Mouse (Mus musculus) lung, adult 2 months (tissue): ENCODE results near the gene Gm10436. TPM values are rescaled to one million over a fixed set of nuclear protein-coding genes. Genes with fewer than 3 reads are reported as not detected.
"Not testable (repeated sequence)": the region's sequence is repeated elsewhere in the genome, so short reads cannot be mapped to it uniquely, and the experiment has no call there.

Source experiments
- DNase-seq: peaks from one replicate; pipeline ENCODE4 v3.0.0; 2022
- H3K4me1 ChIP-seq: fragments of 200-500 bp; 2 replicates; pipeline ENCODE4 v1.6.1; 2011; ENCODE audit warnings: low read length; ENCODE audit not compliant: control insufficient read depth, insufficient read depth
- H3K4me3 ChIP-seq: fragments of 200-500 bp; replicated peaks from 2 replicates; pipeline ENCODE3; 2011; ENCODE audit warnings: low read depth, mild to moderate bottlenecking, control low read depth, low read length; ENCODE audit errors: extremely low read depth
- CTCF ChIP-seq: fragments of 200-500 bp; IDR thresholded peaks from 2 replicates; pipeline ENCODE4 v1.5.1; 2011; ENCODE audit warnings: mild to moderate bottlenecking, low read length, control low read depth; ENCODE audit not compliant: insufficient read depth
- POLR2A ChIP-seq: fragments of 200-500 bp; IDR thresholded peaks from 2 replicates; pipeline ENCODE4 v1.6.1; 2011; ENCODE audit warnings: low read depth, mild to moderate bottlenecking, control low read depth, low read length, borderline replicate concordance; ENCODE audit errors: extremely low read depth
- WGBS: fragments of 180-500 bp; shearing (Covaris S2); methylation state at CpG from one replicate; pipeline ENCODE4 v1.1.7; 2018; 5-methylcytosine and 5-hydroxymethylcytosine counted together
- polyA plus RNA-seq: library from polyadenylated mRNA; depleted of rRNA; stranded (reverse); fragments of >200 nt; gene quantifications from 2 replicates; pipeline ENCODE4 v1.2.3, GENCODE M21; 2012; rRNA removed

The Gm10436 gene
- not detected in 2 replicates for polyA plus RNA-seq

- not testable (repeated sequence) for DNase-seq
These were observed at the start of gene Gm10436 for GRCm38 (mm10) chr12:88182008-88182407. Gene Gm10436, minus strand, starts transcription at chr12:88182108.

DNA sequence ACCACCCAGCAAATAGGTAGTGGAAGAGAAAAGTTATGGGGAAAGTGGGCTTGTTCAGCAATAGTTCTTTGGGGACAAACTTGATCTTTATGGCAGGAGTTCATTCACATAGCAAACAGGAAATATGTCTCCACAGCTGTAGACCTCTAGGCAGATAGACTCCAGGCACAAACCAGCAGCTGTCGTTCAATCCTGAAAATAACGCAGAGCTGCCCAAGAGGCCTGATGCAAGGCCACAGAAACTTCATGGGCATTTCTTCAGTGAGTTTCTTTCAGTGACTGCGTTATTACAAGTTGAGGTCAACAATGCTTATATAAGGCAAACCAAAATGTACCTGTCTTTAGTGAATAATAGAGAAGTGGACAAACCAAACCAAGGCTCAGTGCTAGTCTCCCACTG lies 37.5 kb upstream of the Gm10436 start:
- 81% methylated on average over 3 of the region's 3 CpGs for WGBS
- TF ChIP-seq CTCF (no peak), POLR2A (no peak)
- no peak overlapping the region for H3K4me3 ChIP-seq
- H3K4me1 ChIP-seq, result no peaks in the 10 kb centered on the region
- no peak for DNase-seq

More at GRCm38 (mm10) chr12:88182008-88182407, at the start of gene Gm10436:
- not testable (repeated sequence) for H3K4me1 ChIP-seq, H3K4me3 ChIP-seq
- 67% methylated on average over 1 of the region's 1 CpGs for WGBS

- not testable (repeated sequence) for DNase-seq, H3K4me3 ChIP-seq, H3K4me1 ChIP-seq
These were observed 36.2 kb upstream of the Gm10436 start for GRCm38 (mm10) chr12:88218059-88218458.

DNA sequence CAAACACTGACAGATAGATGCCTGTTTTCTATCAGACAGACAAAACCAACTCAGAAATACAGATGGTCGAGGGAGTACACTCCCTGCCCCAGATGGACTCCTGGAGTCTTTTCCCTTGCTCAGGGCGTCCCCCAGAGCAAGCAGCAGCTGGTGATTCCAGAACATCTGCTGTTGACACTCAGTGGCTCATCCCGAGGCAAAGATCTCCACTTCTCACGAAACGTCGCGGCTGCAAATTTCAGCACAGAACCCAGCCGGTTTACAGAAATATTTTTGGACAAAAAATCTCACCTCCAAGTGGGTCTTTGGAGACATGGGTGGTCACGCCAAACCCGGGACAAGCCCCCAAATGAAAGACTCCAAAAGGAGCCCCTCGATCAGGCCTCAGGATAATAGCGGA lies 32.7 kb upstream of the Gm10436 start:
- TF ChIP-seq CTCF, result no peak
- no peak for TF ChIP-seq POLR2A
- 79% methylated on average over 12 of the region's 12 CpGs for WGBS
- Histone ChIP-seq H3K4me1 (no peaks in the 10 kb centered on the region), H3K4me3 (no peak overlapping the region)
- DNase-seq, result no peak

DNA sequence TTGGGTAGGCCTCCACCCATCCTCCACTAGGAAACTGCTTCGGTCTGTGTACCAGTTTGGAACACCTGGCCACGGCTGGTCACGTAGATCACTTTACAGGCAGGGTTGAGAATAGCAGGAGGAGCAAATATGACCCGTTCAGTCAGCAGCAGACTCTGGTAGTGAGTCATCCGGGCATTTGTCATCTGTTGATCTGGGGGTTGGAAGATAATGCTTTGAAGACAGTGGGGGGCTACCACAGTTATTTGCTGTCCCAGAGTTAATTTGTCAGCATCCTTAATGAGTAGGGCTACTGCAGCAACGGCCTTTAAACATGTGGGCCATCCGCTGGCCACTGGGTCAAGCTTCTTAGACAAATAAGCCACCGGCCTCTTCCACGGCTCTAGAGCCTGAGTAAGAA lies 29.6 kb upstream of the Gm10436 start:
- WGBS, result 79% methylated on average over 9 of the region's 9 CpGs

GRCm38 (mm10) chr12:88202856-88203255 lies 20.9 kb upstream of the Gm10436 start:
- WGBS, result 80% methylated on average over 2 of the region's 2 CpGs

More for the DNA sequence above, 29.6 kb upstream of the Gm10436 start:
- DNase-seq, H3K4me3 ChIP-seq, H3K4me1 ChIP-seq: not testable (repeated sequence)

More at GRCm38 (mm10) chr12:88202856-88203255, 20.9 kb upstream of the Gm10436 start:
- Histone ChIP-seq H3K4me3 (no peak overlapping the region), H3K4me1 (no peaks in the 10 kb centered on the region)
- TF ChIP-seq POLR2A, result no peak
- no peak for TF ChIP-seq CTCF
- no peak for DNase-seq

Other genes with a start within 250 kb of the Gm10436 start
- gene Gm2042, start 228.0 kb downstream of the Gm10436 start, polyA plus RNA-seq, result not detected in 2 replicates
- gene Gm2075, start 170.3 kb downstream of the Gm10436 start, polyA plus RNA-seq, result not detected in 2 replicates
- gene Gm6803, start 163.3 kb downstream of the Gm10436 start, polyA plus RNA-seq, result not detected in 2 replicates
- not detected in 2 replicates for gene Gm2056, start 155.1 kb downstream of the Gm10436 start, polyA plus RNA-seq
- gene Gm16368, start 98.4 kb downstream of the Gm10436 start, polyA plus RNA-seq, result not detected in 2 replicates
- gene Gm8332, start 68.0 kb upstream of the Gm10436 start, polyA plus RNA-seq, result not detected in 2 replicates
- gene Gm5662, start 92.4 kb upstream of the Gm10436 start, polyA plus RNA-seq, result not detected in 2 replicates
- not detected in 2 replicates for gene Gm5039, start 141.9 kb upstream of the Gm10436 start, polyA plus RNA-seq
- gene Adck1, start 178.4 kb upstream of the Gm10436 start, polyA plus RNA-seq, result 16.3 and 20.3 TPM in 2 replicates